Comparison of ENCODE assay signal across 13 mouse cellular contexts in the genomic region with DNA sequence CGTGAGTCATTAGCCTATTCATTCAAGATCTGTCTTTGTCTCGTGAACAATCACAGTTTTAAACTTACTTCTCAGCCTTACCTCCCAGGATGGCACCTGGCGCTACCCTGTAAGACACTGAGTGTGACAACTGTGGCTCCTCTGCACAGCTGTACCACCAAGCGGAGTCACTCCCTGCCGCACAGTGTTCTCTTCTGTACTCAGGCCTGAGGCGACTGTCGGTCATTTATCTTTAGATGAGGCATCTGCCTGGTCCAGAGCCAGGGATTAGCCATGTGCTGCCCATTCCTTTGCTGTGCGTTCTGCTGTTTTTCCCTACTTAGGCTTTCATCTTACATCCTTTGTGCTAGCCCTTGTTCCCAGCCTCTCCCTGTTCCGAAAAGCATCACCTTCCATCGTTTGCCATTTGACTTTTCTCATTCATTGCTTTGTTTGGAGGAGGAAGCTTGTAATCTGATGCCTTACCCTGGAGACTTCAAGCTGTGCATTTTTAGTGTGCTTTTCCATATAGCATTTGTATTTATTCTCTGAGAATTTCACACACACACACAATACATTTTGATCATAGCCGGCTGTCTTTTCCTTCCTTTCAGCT. TPM values are rescaled to one million over a fixed set of nuclear protein-coding genes. Genes with fewer than 3 reads are reported as not detected.
DNase-seq lines count a peak whose midpoint lies in the region; ATAC-seq lines count a peak whose summit lies in the region.
"Had no signal": no experiment of that assay in that cellular context is flagged by ENCODE, and none has a peak within 500 bp of the region (broad histone marks: within the 10 kb centered on the region; RNA-seq: fewer than 3 reads in every experiment).

No protein-coding gene starts in this region.

- H3K36me3 ChIP-seq in neural tube, embryonic 11.5 days (ENCODE audit: control insufficient read depth, insufficient read depth, low read length) = no peaks in the 10 kb centered on the region
- H3K36me3 ChIP-seq in neural tube, embryonic 15.5 days = no peaks in the 10 kb centered on the region
- no peaks in the 10 kb centered on the region for H3K36me3 ChIP-seq in hindbrain, embryonic 14.5 days (replicated peaks; ENCODE audit: control insufficient read depth, insufficient read depth)
- H3K36me3 ChIP-seq: heart, embryonic 15.5 days had no signal

- peak; percentile 78; the same call in 1 of the 2 replicates for ATAC-seq in neural tube, embryonic 11.5 days (ENCODE audit: insufficient read depth, low FRiP score, low TSS enrichment)
- no peak for ATAC-seq in neural tube, embryonic 15.5 days (ENCODE audit: low FRiP score)
- no peak for ATAC-seq in hindbrain, embryonic 14.5 days (ENCODE audit: low FRiP score)
- no peak for ATAC-seq in megakaryocyte, adult 5-6 weeks (ENCODE audit: poor library complexity, severe bottlenecking)

- peak; percentile 43 for DNase-seq in neural tube, embryonic 11.5 days (ENCODE audit: low spot score)
- peak; percentile 39 for DNase-seq in embryo, embryonic 10.5 days (ENCODE audit: low spot score)
- DNase-seq in hindbrain, embryonic 14.5 days (ENCODE audit: low spot score) = peak; percentile 28
- no peak for DNase-seq in left cerebral cortex, postnatal 25 days (ENCODE audit: low spot score in 2 of 2)
- DNase-seq in natural killer cell, adult 2 months (ENCODE audit: low spot score in 2 of 2) = no peak
- DNase-seq: kidney, adult 18-20 months; thymus, postnatal 4 days had no signal

- intact Hi-C loops in left cerebral cortex, postnatal 25 days (cut with DNase I) = no loop called here

- H3K4me2 ChIP-seq in neural tube, embryonic 11.5 days (ENCODE audit: low read depth) = no peak overlapping the region
- H3K4me2 ChIP-seq in neural tube, embryonic 15.5 days = no peak overlapping the region
- no peak overlapping the region for H3K4me2 ChIP-seq in hindbrain, embryonic 14.5 days (replicated peaks)
- H3K4me2 ChIP-seq: heart, embryonic 15.5 days had no signal

- H3K27me3 ChIP-seq in neural tube, embryonic 11.5 days (ENCODE audit: control insufficient read depth, insufficient read depth, low read length) = no peaks in the 10 kb centered on the region
- no peaks in the 10 kb centered on the region for H3K27me3 ChIP-seq in neural tube, embryonic 15.5 days (replicated peaks)
- no peaks in the 10 kb centered on the region for H3K27me3 ChIP-seq in hindbrain, embryonic 14.5 days (ENCODE audit: control insufficient read depth, insufficient read depth, low read length)
- H3K27me3 ChIP-seq: heart, embryonic 15.5 days had no signal

- no peak overlapping the region for H3K4me3 ChIP-seq in neural tube, embryonic 11.5 days (ENCODE audit: low read depth, low read length)
- no peak overlapping the region for H3K4me3 ChIP-seq in neural tube, embryonic 15.5 days (replicated peaks)
- no peak overlapping the region for H3K4me3 ChIP-seq in hindbrain, embryonic 14.5 days (replicated peaks; ENCODE audit: low read length)
- H3K4me3 ChIP-seq: heart, embryonic 15.5 days had no signal

- H3K9me3 ChIP-seq in neural tube, embryonic 11.5 days (ENCODE audit: control insufficient read depth, low read length) = no peaks in the 10 kb centered on the region
- H3K9me3 ChIP-seq in neural tube, embryonic 15.5 days (replicated peaks) = no peaks in the 10 kb centered on the region
- H3K9me3 ChIP-seq in hindbrain, embryonic 14.5 days (ENCODE audit: control insufficient read depth, low read length) = no peaks in the 10 kb centered on the region
- H3K9me3 ChIP-seq: heart, embryonic 15.5 days had no signal

- no peak overlapping the region for H3K9ac ChIP-seq in neural tube, embryonic 11.5 days (ENCODE audit: low read length)
- no peak overlapping the region for H3K9ac ChIP-seq in neural tube, embryonic 15.5 days (replicated peaks)
- H3K9ac ChIP-seq in hindbrain, embryonic 14.5 days = no peak overlapping the region; the same call in 1 of the 2 replicates
- H3K9ac ChIP-seq: heart, embryonic 15.5 days had no signal

- WGBS in neural tube, embryonic 11.5 days = 36% methylated on average over 11 of the region's 11 CpGs
- 26% methylated on average over 11 of the region's 11 CpGs for WGBS in neural tube, embryonic 15.5 days
- WGBS in hindbrain, embryonic 14.5 days = 21% methylated on average over 11 of the region's 11 CpGs

- no peaks in the 10 kb centered on the region for H3K4me1 ChIP-seq in neural tube, embryonic 11.5 days (ENCODE audit: control insufficient read depth, insufficient read depth, low read length)
- no peaks in the 10 kb centered on the region for H3K4me1 ChIP-seq in neural tube, embryonic 15.5 days
- 0 out of 2 replicates have a peak, but pooled peaks cover 4% of the 10 kb centered on the region for H3K4me1 ChIP-seq in hindbrain, embryonic 14.5 days (replicated peaks; ENCODE audit: control insufficient read depth, insufficient read depth, low read length)
- H3K4me1 ChIP-seq: heart, embryonic 15.5 days had no signal

- no peak overlapping the region for H3K27ac ChIP-seq in neural tube, embryonic 11.5 days (ENCODE audit: low read depth, low read length)
- no peak overlapping the region for H3K27ac ChIP-seq in neural tube, embryonic 15.5 days (replicated peaks)
- H3K27ac ChIP-seq in hindbrain, embryonic 14.5 days = no peak overlapping the region
- H3K27ac ChIP-seq: heart, embryonic 15.5 days had no signal

RNA-seq across cellular contexts. Expression of a gene that starts 2.1 kb away (rescaled TPM):
- 0.13 TPM in 1 of 2 replicates, not detected in the other for polyA plus RNA-seq in neural tube, embryonic 11.5 days (2014; fragmentation: Nextera tagmentation; extraction: Ambion mirVana)
- polyA plus RNA-seq in neural tube, embryonic 15.5 days (2015; fragmentation: Nextera tagmentation; extraction: Ambion mirVana) = 0.44 and 0.66 TPM in 2 replicates
- polyA plus RNA-seq in hindbrain, embryonic 14.5 days (2014; fragmentation: Nextera tagmentation; extraction: Ambion mirVana) = 0.41 and 1.6 TPM in 2 replicates
- total RNA-seq in megakaryocyte, adult 5-6 weeks (2015) = not detected in 2 replicates
- total RNA-seq in megakaryocyte, adult 5-6 weeks (2017) = not detected in 2 replicates
- total RNA-seq in left cerebral cortex, postnatal 25 days (2021) = not detected
- total RNA-seq: common myeloid progenitor, adult 5-6 weeks had no signal

RNA-seq across cellular contexts. Expression of a gene that starts 21.9 kb away (rescaled TPM):
- polyA plus RNA-seq in neural tube, embryonic 11.5 days (2014; fragmentation: Nextera tagmentation; extraction: Ambion mirVana) = not detected in 2 replicates
- not detected in 2 replicates for polyA plus RNA-seq in neural tube, embryonic 15.5 days (2015; fragmentation: Nextera tagmentation; extraction: Ambion mirVana)
- polyA plus RNA-seq in hindbrain, embryonic 14.5 days (2014; fragmentation: Nextera tagmentation; extraction: Ambion mirVana) = not detected in 2 replicates
- not detected in 2 replicates for total RNA-seq in megakaryocyte, adult 5-6 weeks (2015)
- total RNA-seq in megakaryocyte, adult 5-6 weeks (2017) = not detected in 2 replicates
- not detected for total RNA-seq in left cerebral cortex, postnatal 25 days (2021)
- total RNA-seq: common myeloid progenitor, adult 5-6 weeks; layer of hippocampus, postnatal 14 days had no signal
- polyA plus RNA-seq: heart, embryonic 15.5 days; liver, embryonic 16.5 days had no signal

RNA-seq across cellular contexts. Expression of a gene that starts 45.3 kb away (rescaled TPM):
- polyA plus RNA-seq in neural tube, embryonic 11.5 days (2014; fragmentation: Nextera tagmentation; extraction: Ambion mirVana) = 1.9 and 2.1 TPM in 2 replicates
- polyA plus RNA-seq in neural tube, embryonic 15.5 days (2015; fragmentation: Nextera tagmentation; extraction: Ambion mirVana) = 3.2 and 6.4 TPM in 2 replicates
- polyA plus RNA-seq in hindbrain, embryonic 14.5 days (2014; fragmentation: Nextera tagmentation; extraction: Ambion mirVana) = 1.3 and 1.6 TPM in 2 replicates
- total RNA-seq in megakaryocyte, adult 5-6 weeks (2015) = 0.96 TPM in 1 of 2 replicates, not detected in the other
- not detected in 2 replicates for total RNA-seq in megakaryocyte, adult 5-6 weeks (2017)
- total RNA-seq in left cerebral cortex, postnatal 25 days (2021) = under 1 TPM; 0.60 to 0.62 TPM
- total RNA-seq: common myeloid progenitor, adult 5-6 weeks had no signal

Comparison
In these comparisons a context has a peak if more than half of its experiments do, and no peak if none do; other contexts are left out.
1. DNase-seq: peak in neural tube, embryonic 11.5 days (single experiment), embryo, embryonic 10.5 days (single experiment) and hindbrain, embryonic 14.5 days (single experiment); none in left cerebral cortex, postnatal 25 days (0 of 2) and natural killer cell, adult 2 months (0 of 2).